Mouse (Mus musculus) mouse embryonic stem cell (cell line): ENCODE measurements around the gene Hmg20a.

Source experiments
- in situ Hi-C, 2 experiments: fragments of 300-500 bp; cut with MboI; formaldehyde crosslinking; loops; 1 replicate in 1 of 2; 3 replicates in 1 of 2; pipeline ENCODE4 v1.14.3; 2019 to 2020; ENCODE audit warnings: low sequenced_read_pairs in 2 of 2, low pct_unique_long_range_greater_than_20kb in 1 of 2, mixed read lengths in 1 of 2; ENCODE audit not compliant: unreplicated experiment in 1 of 2

Gene Hmg20a

DNA sequence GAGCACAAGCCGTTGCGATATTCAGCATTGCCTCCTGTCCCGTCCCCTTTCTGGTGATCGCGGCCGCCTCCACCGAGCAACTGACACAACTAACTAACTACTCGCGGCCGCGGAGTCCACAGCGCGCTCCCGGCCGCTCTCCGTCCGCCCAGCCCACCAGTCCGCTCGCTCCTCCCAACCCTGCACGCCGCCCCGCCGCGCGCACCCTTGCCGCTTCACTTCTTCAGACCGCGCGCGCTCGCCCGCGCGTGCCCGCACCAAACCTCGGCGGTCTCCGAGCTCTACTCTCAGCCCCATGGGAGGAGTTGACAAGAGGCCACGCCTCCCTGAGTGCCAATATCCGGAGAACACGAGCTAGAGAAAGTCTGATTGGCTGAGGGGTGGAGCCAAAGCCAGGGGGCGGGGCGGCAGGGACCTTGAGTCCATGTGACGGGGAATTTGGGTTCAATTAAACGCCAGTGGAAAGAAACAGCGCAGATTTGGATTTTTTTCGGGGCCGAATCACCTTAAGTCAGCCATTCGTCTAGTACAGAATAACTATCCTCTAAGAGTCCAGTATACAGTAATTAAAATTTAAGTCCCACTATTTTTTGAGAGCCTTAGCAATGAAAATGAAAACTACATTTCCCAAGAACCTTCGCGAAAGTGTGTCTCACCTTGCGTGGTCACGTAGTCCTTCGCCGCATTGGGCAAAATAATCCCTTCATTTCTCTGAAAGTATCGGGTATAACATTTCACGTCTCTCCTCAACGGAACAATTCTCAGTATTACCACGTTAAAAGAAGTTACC lies at the start of gene Hmg20a, which contains the start of gene Peak1:
Hmg20a (plus strand) TSS at position 662 of the 790 bp plus-strand sequence.
Peak1 (minus strand) TSS at position 120 of the 790 bp plus-strand sequence.
- in situ Hi-C loops, result loop anchor here in 1 of 2 experiments (10.0 kb wide), 1 partner anchor 87 kb away; no protein-coding TSS in a partner anchor

DNA sequence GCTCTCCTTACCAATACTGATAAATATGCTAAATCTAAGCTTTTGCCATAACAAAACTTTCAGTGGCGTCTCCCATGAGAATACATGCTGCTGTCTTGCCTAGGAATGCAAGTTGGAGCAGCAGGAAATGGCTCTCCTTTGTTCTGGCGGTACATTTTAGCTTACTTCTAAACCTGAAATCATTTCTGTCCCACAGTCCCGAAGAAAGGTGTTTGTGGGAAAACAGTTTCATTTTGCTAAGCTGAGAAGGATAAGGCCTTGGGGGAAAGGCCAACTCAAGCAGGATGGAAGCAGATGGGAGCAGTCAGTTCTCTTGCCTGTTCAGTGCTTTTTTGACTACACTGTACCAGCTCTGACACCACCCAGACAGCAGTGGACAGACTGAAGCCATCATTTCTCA lies 49.6 kb upstream of the Hmg20a start:
- in situ Hi-C loops, result no loop called here

DNA sequence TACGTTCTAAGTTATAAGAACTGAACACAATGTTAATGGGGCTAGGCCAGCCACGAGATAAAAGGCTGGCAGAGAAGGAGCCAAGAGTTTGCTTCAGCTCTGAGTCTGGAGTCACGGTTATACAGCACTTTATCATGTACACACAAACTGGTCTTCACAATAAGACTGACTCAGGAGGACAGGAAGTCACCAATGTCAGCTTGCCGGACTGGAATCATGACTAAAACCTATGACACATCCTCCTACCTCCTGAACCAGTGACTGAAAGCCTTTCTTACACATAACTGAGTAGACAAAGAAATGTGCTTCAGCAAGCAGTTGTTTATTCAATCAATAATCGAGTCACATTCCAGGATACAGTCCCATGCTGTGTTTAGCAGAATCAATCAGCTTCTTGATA lies 47.7 kb upstream of the Hmg20a start:
- in situ Hi-C loops, result no loop called here

DNA sequence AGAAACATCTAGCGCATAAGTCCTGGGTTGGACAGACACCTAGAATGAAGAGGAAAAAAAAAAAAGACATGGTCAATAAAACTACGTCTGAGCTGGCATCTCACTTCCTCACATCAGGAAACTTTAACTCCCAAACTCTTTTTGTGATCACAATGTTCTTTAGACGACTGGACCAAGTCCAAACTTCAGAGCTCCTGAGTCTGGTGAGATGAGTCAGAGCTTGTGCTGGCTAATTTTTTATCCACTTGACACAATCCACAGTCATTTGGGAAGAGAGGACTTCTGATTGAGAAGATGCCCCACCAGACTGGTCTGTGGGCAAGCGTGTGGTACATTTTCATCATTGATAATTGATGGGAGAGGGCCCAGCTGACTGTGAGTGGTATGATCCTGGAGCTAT lies 44.0 kb upstream of the Hmg20a start:
- in situ Hi-C loops, result no loop called here

DNA sequence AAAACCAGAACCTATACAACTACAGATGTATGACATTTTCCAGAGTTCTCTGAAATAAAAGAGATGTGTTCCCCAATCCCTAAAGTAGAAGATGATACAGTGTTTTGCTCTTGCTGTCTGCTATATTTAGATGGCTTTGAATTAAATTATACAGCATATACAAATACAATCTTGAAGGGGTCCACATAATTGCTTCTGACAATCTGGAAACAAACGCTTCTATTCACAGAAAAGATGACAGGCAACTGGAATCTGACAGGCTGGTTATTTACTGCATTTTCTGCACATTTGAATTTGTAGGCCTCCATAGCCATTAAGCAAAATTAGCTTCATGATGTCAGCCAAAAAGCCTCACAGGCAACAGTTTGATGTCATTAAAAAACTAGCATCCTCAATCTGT lies 35.6 kb upstream of the Hmg20a start:
- in situ Hi-C loops, result no loop called here

DNA sequence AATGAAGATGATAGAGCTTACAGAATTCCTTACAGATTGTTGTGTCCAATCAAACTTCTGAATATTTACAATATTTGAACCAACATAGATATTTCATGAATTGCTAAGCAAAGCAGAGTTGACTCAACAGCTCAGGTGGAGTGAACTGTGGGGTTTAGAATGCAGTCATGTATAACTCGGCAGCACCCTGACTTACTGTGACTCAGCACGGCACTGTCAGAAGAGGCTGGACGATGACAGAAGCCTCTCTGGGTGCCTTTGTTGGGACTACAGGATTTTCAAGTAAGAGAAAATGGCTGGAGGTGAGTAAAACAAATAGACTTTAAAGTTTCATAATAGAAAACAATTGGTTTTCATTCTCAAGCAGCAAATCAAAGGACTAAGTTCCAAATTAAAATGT lies 25.6 kb upstream of the Hmg20a start:
- in situ Hi-C loops, result no loop called here

DNA sequence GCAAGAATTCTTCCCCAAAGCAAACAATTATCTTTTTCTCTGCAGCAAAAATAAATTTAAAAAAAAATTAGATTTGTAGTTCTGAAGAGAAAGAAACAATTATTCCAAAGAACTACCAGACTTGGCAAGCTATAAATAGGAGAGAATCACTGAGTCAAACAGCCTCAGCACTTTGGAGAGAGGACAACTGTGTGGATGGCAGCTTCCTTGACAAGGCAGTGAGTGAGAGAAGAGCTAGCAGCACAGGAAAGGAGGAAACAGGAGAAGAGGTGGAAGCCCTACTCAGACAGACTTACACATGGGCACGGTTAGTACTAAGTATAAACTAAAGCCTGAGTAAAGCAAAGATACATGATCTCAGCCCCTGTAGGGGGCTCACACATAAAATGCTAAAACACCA lies 22.1 kb upstream of the Hmg20a start:
- in situ Hi-C loops, result no loop called here

DNA sequence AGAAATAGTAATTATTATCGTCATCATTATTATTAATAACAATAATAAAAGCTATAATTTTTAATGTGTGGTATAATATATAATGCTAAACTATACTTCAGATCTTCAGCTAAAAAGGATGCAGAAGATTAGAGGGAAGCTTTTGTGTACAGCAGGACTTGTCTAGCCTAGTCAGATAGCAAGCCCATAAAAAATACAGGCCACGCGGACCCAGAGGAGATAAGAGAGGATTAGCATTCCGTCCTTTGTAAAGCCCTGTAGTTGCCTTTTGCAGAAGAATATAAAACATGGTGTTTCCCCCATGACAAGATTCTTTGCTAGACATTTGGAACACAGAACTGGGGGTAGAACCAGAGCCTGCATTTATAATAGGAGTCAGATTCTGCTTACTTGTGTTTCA lies 13.8 kb upstream of the Hmg20a start:
- in situ Hi-C loops, result no loop called here

DNA sequence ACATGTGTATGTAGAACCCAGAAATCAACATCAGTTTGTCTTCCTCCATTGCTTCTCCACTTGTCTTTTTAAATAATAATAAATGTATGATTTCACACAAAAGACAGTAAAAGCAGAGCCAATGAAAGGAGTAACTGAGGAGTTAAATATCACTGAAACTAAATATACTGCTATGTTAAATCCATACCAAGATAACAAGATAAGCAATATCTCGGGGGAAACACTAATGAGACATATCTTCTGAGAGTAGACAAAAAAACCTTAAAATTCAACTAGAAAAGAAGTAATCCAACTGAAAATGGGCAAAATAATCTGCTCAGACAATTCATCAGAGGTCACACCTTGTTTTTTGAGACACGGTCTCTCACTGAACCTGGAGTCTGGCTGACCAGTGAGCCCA lies 8.5 kb upstream of the Hmg20a start:
- in situ Hi-C loops, result loop anchor here in 1 of 2 experiments (10.0 kb wide), 1 partner anchor 95 kb away; no protein-coding TSS in a partner anchor

DNA sequence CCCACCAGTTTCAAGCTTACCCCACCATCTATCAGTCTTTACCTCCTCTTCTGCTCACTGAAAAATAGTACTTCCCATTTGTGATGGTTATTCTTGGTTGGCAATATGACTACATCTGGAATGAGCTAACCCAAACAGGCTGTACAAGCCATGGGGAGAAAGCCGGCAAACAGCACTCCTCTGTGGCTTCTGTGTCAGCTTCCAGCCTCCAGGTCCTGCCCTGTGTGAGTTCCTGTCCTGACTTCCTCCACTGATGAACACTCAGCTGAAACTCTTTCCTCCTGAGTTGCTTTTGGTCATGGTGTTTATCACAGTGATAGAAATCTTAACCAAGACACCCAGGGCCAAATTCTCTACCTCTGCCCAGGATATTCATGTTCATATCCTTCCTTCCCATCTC lies 5.7 kb upstream of the Hmg20a start:
- in situ Hi-C loops, result loop anchor here in 1 of 2 experiments (10.0 kb wide), 1 partner anchor 92 kb away; no protein-coding TSS in a partner anchor

DNA sequence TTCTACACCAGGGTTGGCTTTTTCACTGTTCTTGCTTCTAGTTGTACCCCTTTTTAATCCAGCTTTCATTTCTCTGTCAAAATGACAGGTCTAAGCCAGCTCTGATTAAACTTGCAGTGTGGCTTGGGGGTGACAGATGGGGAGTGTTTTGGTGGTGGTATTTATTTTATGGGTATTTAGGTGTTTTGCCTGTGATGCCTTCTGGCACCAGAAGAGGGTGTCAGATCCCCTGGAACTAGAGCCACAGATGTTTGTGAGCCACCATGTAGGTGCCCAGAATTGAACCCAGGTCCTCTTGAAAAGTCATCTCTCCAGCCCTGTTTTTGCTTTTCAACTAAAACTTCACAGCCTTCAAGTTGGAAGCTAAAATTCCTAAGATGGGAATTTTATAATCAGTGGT lies 4.1 kb upstream of the Hmg20a start:
- in situ Hi-C loops, result loop anchor here in 1 of 2 experiments (10.0 kb wide), 1 partner anchor 90 kb away; no protein-coding TSS in a partner anchor

DNA sequence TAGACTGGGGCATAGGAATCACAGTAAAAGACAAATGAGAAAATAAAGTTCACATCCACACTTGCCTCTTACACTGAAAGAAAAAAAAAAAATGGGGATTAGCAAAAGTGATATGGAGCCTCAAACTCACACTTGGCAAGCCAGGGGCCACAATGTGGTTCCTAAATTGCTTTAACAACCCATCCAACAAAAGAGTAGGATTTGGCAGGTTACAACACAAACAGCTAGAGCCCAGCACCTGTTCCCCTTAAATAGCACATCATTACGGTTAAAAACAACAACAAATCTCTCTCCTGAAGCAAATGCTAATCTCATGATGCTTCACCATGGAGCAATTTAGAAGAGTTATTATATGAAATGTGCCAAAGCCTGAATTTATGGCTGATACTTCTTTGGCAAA lies 3.0 kb upstream of the Hmg20a start:
- in situ Hi-C loops, result loop anchor here in 1 of 2 experiments (10.0 kb wide), 1 partner anchor 89 kb away; no protein-coding TSS in a partner anchor

DNA sequence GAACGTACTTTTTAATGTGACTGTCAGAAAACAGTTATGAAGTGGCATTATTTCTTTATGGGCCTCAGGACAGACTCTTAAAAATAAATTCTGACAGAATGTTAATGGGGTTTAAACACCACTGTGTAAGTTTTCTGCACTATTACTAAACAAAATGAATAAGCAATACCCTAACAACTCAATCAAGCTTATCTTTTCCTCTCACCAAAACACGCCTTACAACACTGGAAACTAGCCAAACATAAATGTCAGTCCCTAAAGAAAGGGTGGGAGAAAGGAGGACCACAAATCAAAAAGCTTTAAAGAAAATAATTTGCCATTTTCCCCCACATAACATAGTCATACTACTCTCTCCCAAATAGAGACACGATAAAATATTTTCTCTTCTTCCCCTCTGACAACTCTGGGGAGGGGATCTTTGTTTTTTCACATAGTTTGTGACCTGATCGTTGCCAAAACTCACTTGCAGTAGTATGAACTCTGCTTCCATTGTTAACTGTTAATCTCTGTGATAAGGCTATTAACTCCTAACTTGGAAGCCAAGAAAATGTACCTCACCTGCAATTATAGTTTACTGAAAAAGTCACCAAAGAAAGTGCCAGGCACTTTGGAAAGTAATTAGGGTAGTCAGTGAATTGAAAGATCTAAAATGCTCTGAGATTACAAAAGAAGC lies 2.3 kb upstream of the Hmg20a start:
- in situ Hi-C loops, result loop anchor here in 1 of 2 experiments (10.0 kb wide), 1 partner anchor 89 kb away; no protein-coding TSS in a partner anchor

DNA sequence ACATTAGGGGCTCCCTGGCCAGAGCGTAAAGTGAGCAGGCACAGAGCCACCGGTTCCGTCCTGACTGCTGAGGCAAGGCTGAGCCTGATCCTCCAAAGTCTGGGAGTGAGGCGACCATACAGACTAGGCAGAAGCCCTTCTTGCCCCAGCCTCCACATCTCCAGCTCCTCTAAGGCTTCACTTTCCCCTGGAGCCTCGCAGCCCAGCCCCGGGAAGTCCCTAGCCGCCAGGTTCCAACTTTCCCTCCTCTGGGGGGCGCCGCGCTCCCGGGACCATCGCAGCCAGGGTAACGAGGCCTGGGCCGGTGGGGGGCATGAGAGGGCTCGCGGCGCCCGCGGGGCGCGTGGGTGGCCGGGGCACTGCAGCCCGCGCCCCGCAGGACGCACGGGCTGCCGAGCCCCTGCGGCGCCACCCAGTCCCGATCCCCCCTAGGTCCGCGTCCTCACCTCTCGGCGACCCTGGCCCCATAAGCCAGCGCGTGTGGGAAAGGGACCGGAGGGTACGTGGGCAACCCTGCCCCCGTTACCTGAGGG lies 928 bp upstream of the Hmg20a start:
- in situ Hi-C loops, result loop anchor here in 1 of 2 experiments (10.0 kb wide), 1 partner anchor 87 kb away; no protein-coding TSS in a partner anchor

DNA sequence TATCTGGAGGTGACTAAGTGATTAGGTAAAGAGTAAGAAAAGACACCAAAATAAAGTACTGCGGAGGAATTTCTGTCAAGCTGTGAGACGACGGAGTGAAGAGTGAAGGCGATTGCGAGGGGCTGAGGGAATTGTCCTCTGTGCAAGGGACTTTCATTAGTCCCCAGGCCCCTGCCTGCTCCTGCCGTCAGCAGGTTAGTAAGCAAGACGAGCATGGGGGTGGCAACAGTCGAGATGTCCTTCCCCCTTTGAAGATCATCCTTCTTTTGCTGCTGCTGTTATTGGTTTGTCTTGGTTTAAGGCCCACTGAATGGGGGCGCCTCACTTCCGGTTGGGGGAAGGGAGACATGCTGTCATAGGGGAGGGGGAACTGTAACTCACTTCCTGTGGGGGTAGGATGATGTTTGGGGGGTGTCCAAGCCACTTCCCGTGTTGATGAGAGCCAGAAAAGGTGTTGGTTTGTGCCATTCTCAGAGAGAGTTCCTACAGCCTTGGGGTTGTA lies 380 bp downstream of the Hmg20a start:
- in situ Hi-C loops, result loop anchor here in 1 of 2 experiments (10.0 kb wide), 1 partner anchor 86 kb away; no protein-coding TSS in a partner anchor

DNA sequence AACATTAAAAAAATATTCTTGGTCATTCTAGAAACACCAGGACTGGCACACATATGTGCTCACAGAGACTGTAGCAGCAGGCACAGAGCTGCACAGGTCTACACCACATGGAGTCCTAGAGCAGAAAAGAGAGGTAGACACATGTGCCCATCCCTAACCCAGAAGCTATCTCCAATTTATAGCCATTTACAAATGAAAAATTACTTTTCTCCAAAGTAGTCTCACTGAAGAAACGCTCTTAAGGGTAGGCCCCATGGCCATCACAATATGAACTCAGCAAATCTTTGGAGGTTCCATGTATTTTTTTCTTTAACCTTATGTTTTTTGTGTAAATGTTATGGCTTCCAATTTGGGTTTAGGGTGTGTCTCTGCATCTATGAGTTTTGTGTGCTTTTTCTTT lies 1.8 kb downstream of the Hmg20a start:
- in situ Hi-C loops, result no loop called here

DNA sequence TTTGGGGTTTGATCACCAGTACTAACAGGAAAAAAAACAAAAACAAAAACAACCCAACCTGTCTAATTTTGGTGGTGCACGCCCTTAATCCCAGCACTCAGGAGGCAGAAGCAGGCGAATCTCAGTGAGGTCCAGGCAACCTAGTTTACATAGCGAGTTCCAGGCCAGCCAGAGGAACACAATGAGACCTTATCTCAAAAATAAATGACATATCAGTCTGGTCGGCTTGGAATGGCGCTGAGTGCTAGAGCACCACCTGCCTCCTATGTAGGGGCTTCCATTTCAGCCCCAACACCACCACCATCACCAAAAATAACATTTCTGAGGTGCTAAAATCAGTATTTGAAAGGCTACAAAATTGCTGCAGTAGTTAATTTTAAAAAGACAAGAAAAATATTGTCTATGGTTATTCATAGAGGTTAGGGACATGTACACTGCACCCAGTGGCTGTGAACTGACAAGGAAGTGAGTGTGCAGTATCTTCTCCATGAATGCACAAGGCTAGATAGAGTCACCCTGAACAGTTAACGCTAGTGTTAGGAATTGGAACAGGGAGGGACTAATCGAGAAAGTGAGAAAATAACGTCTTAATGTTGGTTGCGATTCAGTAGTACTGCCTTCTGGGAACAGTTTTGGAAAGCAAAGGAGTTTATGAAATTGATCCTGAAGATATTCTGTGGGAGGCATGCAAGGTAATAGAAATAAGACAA lies 2.6 kb downstream of the Hmg20a start:
- in situ Hi-C loops, result no loop called here

DNA sequence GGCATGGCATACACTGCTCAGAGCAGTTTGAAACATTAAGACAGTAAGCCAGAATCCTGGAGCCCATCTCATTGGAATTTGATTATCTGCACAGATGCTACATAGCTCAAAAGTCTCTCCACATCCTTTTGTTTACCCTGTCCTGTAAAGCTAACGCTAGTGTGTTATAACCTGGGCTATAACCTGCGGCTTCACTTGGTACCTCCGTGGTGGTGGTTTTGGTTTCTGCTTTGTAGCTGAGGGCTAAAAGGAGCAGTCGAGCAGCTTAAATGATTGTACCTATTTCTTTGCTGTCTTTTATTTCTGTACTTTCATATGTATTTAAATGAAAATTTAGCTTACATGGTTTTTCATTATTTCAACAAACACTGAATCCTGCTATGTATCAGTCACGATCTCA lies 3.6 kb downstream of the Hmg20a start:
- in situ Hi-C loops, result no loop called here
